Mouse (Mus musculus) spleen, adult 2 months (tissue): ENCODE results near the gene Abr.
A peak's percentile ranks its signal among the peaks of the same experiment; 100 is the strongest.

ENCODE experiments used
- CTCF ChIP-seq: fragments of 200-500 bp; IDR thresholded peaks from 2 replicates; pipeline ENCODE4 v1.5.1; 2011; ENCODE audit warnings: mild to moderate bottlenecking, inconsistent platforms; ENCODE audit not compliant: insufficient read depth, insufficient read length, insufficient replicate concordance; ENCODE audit errors: extremely low read depth
- POLR2A ChIP-seq: fragments of 200-500 bp; IDR thresholded peaks from 2 replicates; pipeline ENCODE4 v1.6.1; 2011; ENCODE audit warnings: low read depth, low read length, inconsistent platforms

- TF ChIP-seq POLR2A (no peak), CTCF (peak; percentile 77; the same call in 1 of the 2 replicates)
These were observed 97.2 kb downstream of the Abr start for GRCm38 (mm10) chr11:76524947-76525346.
